In genomic region chr15:93222475-93222874, GRCm38 (mm10) we compare ENCODE assay signal across 14 mouse cellular contexts. TPM values are rescaled to one million over a fixed set of nuclear protein-coding genes. Genes with fewer than 3 reads are reported as not detected.
DNase-seq lines count a peak whose midpoint lies in the region; TF ChIP-seq lines count a peak whose summit lies in the region.
"Had no signal": no experiment of that assay in that cellular context is flagged by ENCODE, and none has a peak within 500 bp of the region (broad histone marks: within the 10 kb centered on the region; RNA-seq: fewer than 3 reads in every experiment).

No protein-coding gene starts in this region.

- DNase-seq in adrenal gland, postnatal 10 days: peak; percentile 19
- no peak for DNase-seq in adrenal gland, postnatal 4 days (ENCODE audit: low spot score in 2 of 2)
- DNase-seq in layer of hippocampus, adult 2 months (ENCODE audit: low spot score in 2 of 2): no peak
- DNase-seq in layer of hippocampus, postnatal 10 days (ENCODE audit: low spot score in 2 of 2): no peak
- peak; percentile 29 for DNase-seq in A20 (ENCODE audit: low read depth, low spot score)
- DNase-seq in brain, adult 2 months (ENCODE audit: low read depth, low spot score): peak; percentile 28
- no peak for DNase-seq in layer of hippocampus, postnatal 25 days (ENCODE audit: extremely low spot score in 1 of 2, low spot score in 1 of 2)
- DNase-seq in urinary bladder, postnatal 25 days (ENCODE audit: low spot score): no peak
- DNase-seq: gastrocnemius, postnatal 36 days; layer of hippocampus, adult 9-11 months had no signal

- TF ChIP-seq CTCF in layer of hippocampus, adult 2 months (conservative IDR thresholded peaks at IDR 0.05): peak; percentile 63

- no peak overlapping the region for H3K4me3 ChIP-seq in layer of hippocampus, adult 2 months
- H3K4me3 ChIP-seq: embryonic facial prominence, embryonic 13.5 days; neural tube, embryonic 15.5 days had no signal

- H3K27ac ChIP-seq in layer of hippocampus, adult 2 months: no peak overlapping the region
- H3K27ac ChIP-seq: embryonic facial prominence, embryonic 13.5 days; hindbrain, embryonic 14.5 days; macrophage; neural tube, embryonic 15.5 days had no signal

RNA-seq across cellular contexts. Expression of gene Gxylt1, which starts 52.5 kb away (rescaled TPM):
- total RNA-seq in adrenal gland, postnatal 10 days (2021): 10 to 100 TPM; 22.5 to 26.8 TPM
- 10 to 100 TPM; 32.9 to 33.2 TPM for total RNA-seq in adrenal gland, postnatal 4 days (2021)
- 10 to 100 TPM in 1 of 2 experiments, 1 to 10 TPM in 1; 8.9 to 10.8 TPM for total RNA-seq in layer of hippocampus, adult 2 months (2021)
- total RNA-seq in layer of hippocampus, postnatal 10 days (2021): 10 to 100 TPM; 10.5 to 12.0 TPM
- total RNA-seq in layer of hippocampus, postnatal 25 days (2021): 10 to 100 TPM in 1 of 2 experiments, 1 to 10 TPM in 1; 8.2 to 10.6 TPM

Comparison
In these comparisons a context has a peak if more than half of its experiments do, and no peak if none do; other contexts are left out.
1. DNase-seq: peak in adrenal gland, postnatal 10 days (single experiment), A20 (single experiment) and brain, adult 2 months (single experiment); none in adrenal gland, postnatal 4 days (0 of 2), layer of hippocampus, adult 2 months (0 of 2), layer of hippocampus, postnatal 10 days (0 of 2), layer of hippocampus, postnatal 25 days (0 of 2) and urinary bladder, postnatal 25 days (single experiment).